Mouse (Mus musculus) ES-Bruce4 (cell line): Measurements from ENCODE around the gene Cct7.

Experiments
- CTCF ChIP-seq: IDR thresholded peaks from one replicate; pipeline ENCODE4 v1.8.1; 2011; ENCODE audit warnings: low read depth, low read length
- EP300 ChIP-seq: IDR thresholded peaks from 2 replicates; pipeline ENCODE4 v1.6.1; 2011; ENCODE audit warnings: low read depth, low read length; ENCODE audit not compliant: insufficient read depth
- POLR2A ChIP-seq: IDR thresholded peaks from one replicate; pipeline ENCODE4 v1.8.1; 2011; ENCODE audit warnings: low read length; ENCODE audit not compliant: insufficient read depth

- TF ChIP-seq CTCF (no peak), EP300 (no peak), POLR2A (no peak)
Measured at GRCm38 (mm10) chr6:85452816-85453215, 1.5 kb downstream of the Cct7 start.
